Mouse (Mus musculus) liver, postnatal 0 days (tissue): ENCODE measurements around the gene Fto.

Experiments used
- CTCF ChIP-seq: sonication (generic); IDR thresholded peaks from 2 replicates; pipeline ENCODE4 v1.5.1; 2016; ENCODE audit warnings: antibody characterized with exemption, low read depth
- EP300 ChIP-seq: IDR thresholded peaks from 2 replicates; pipeline ENCODE4 v1.6.1; 2016; ENCODE audit warnings: antibody characterized with exemption, low read depth, mild to moderate bottlenecking

GRCm38 (mm10) chr8:91506682-91507257, 193.4 kb downstream of the Fto start:
- TF ChIP-seq CTCF (no peak), EP300 (no peak)
